Mouse (Mus musculus) right cerebral cortex, postnatal 10 days (tissue): ENCODE results near the gene Bphl.
A peak's percentile ranks its signal among the peaks of the same experiment; 100 is the strongest.
"Not testable (repeated sequence)": the region's sequence is repeated elsewhere in the genome, so short reads cannot be mapped to it uniquely, and the experiment has no call there.

Experiments
- DNase-seq, 2 experiments: peaks; one replicate each; pipeline ENCODE4 v3.0.0; 2021; ENCODE audit warnings: low spot score in 2 of 2

Gene Bphl

GRCm38 (mm10) chr13:34051692-34052091 is 14.3 kb downstream of the Bphl start:
- no peak for DNase-seq

- DNase-seq: no peak
These were observed 16.4 kb downstream of the Bphl start for GRCm38 (mm10) chr13:34053673-34054282.

- peak in 1 of 2 experiments; percentile 7 for DNase-seq
These were observed 17.0 kb downstream of the Bphl start for GRCm38 (mm10) chr13:34054391-34054790.

GRCm38 (mm10) chr13:34054983-34055382 is 17.6 kb downstream of the Bphl start:
- no peak for DNase-seq

- DNase-seq: no peak
These were observed 19.9 kb downstream of the Bphl start for GRCm38 (mm10) chr13:34057252-34057651.

GRCm38 (mm10) chr13:34060061-34060460 is 22.7 kb downstream of the Bphl start:
- DNase-seq: no peak

- DNase-seq: no peak
These were observed 25.1 kb downstream of the Bphl start for GRCm38 (mm10) chr13:34062466-34062865.

GRCm38 (mm10) chr13:34066351-34066750 is 29.0 kb downstream of the Bphl start:
- DNase-seq: peak; percentile 68 to 76

- DNase-seq: no peak
These were observed 32.9 kb downstream of the Bphl start for GRCm38 (mm10) chr13:34070296-34070695.

GRCm38 (mm10) chr13:34071836-34072235 is 34.4 kb downstream of the Bphl start:
- DNase-seq: no peak

- DNase-seq: no peak
These were observed 35.5 kb downstream of the Bphl start for GRCm38 (mm10) chr13:34072847-34073246.

- not testable (repeated sequence) for DNase-seq
These were observed 37.0 kb downstream of the Bphl start for GRCm38 (mm10) chr13:34074441-34074840.

GRCm38 (mm10) chr13:34075893-34076292 is 38.5 kb downstream of the Bphl start:
- peak in 1 of 2 experiments; percentile 41 for DNase-seq

GRCm38 (mm10) chr13:34076561-34077491 is 39.4 kb downstream of the Bphl start:
- DNase-seq: peak; percentile 71 to 81

- peak; percentile 95 to 97 for DNase-seq
These were observed 40.3 kb downstream of the Bphl start, which contains the start of gene Tubb2a for GRCm38 (mm10) chr13:34077492-34078271. Tubb2a (minus strand) TSS chr13:34078007.

GRCm38 (mm10) chr13:34078500-34079280 is 41.3 kb downstream of the Bphl start:
- DNase-seq: no peak

- DNase-seq: no peak
These were observed 42.4 kb downstream of the Bphl start for GRCm38 (mm10) chr13:34079801-34080200.

- no peak for DNase-seq
These were observed 44.5 kb downstream of the Bphl start for GRCm38 (mm10) chr13:34081926-34082325.

- DNase-seq: peak; percentile 43 to 55
These were observed 46.8 kb downstream of the Bphl start for GRCm38 (mm10) chr13:34084026-34084750.

- no peak for DNase-seq
These were observed 49.8 kb downstream of the Bphl start for GRCm38 (mm10) chr13:34087052-34087812.
